Mouse (Mus musculus) midbrain, embryonic 13.5 days (tissue): ENCODE measurements around the gene Mfsd10. TPM values are rescaled to one million over a fixed set of nuclear protein-coding genes. Genes with fewer than 3 reads are reported as not detected.
"Not testable (repeated sequence)": the region's sequence is repeated elsewhere in the genome, so short reads cannot be mapped to it uniquely, and the experiment has no call there.

ENCODE experiments used
- ATAC-seq: fragments of 200-750 bp; cut with Nextera tagmentation; 2 replicates; pipeline ENCODE4 v1.8.0; 2017; ENCODE audit warnings: mild to moderate bottlenecking, moderate TSS enrichment, moderate library complexity
- H3K27ac ChIP-seq: fragments of 300-500 bp; sonication (generic); 2 replicates; pipeline ENCODE4 v1.5.1; 2015; ENCODE audit warnings: inconsistent platforms, mild to moderate bottlenecking, moderate library complexity
- H3K27me3 ChIP-seq: fragments of 300-500 bp; sonication (generic); 2 replicates; pipeline ENCODE4 v1.6.1; 2015; ENCODE audit warnings: mild to moderate bottlenecking, inconsistent platforms
- H3K36me3 ChIP-seq: fragments of 300-500 bp; sonication (generic); 2 replicates; pipeline ENCODE4 v1.6.1; 2015; ENCODE audit warnings: mild to moderate bottlenecking, inconsistent platforms
- H3K4me1 ChIP-seq: fragments of 300-500 bp; sonication (generic); replicated peaks from 2 replicates; pipeline ENCODE4 v1.6.1; 2015; ENCODE audit warnings: inconsistent platforms
- H3K4me2 ChIP-seq: fragments of 300-500 bp; sonication (generic); replicated peaks from 2 replicates; pipeline ENCODE4 v1.6.1; 2015; ENCODE audit warnings: moderate library complexity, mild to moderate bottlenecking, inconsistent platforms
- H3K4me3 ChIP-seq: fragments of 300-500 bp; sonication (generic); replicated peaks from 2 replicates; pipeline ENCODE4 v1.5.1; 2015; ENCODE audit warnings: mild to moderate bottlenecking, inconsistent platforms
- H3K9ac ChIP-seq: fragments of 300-500 bp; sonication (generic); replicated peaks from 2 replicates; pipeline ENCODE4 v1.6.1; 2015; ENCODE audit warnings: mild to moderate bottlenecking, inconsistent platforms
- H3K9me3 ChIP-seq: fragments of 300-500 bp; sonication (generic); 2 replicates; pipeline ENCODE4 v1.6.1; 2016; ENCODE audit warnings: mild to moderate bottlenecking, inconsistent platforms
- WGBS: fragments of 180-500 bp; shearing (Covaris S2); methylation state at CpG from one replicate; pipeline ENCODE4 v1.1.7; 2015; 5-methylcytosine and 5-hydroxymethylcytosine counted together
- polyA plus RNA-seq: library from polyadenylated mRNA; unstranded; fragments of >200 nt; fragmentation: Nextera tagmentation; extraction: Ambion mirVana; gene quantifications from 2 replicates; pipeline ENCODE4 v1.2.1, GENCODE M21; 2015

Gene Mfsd10
- polyA plus RNA-seq, 1 experiment from 2014 or later, result 78.6 TPM

- H3K27ac ChIP-seq, result no peak overlapping the region
- H3K27me3 ChIP-seq, result no peaks in the 10 kb centered on the region
- H3K4me3 ChIP-seq, result no peak overlapping the region
- peaks cover 20% of the 10 kb centered on the region for H3K4me1 ChIP-seq
- no peak overlapping the region for H3K9ac ChIP-seq
- no peaks in the 10 kb centered on the region for H3K9me3 ChIP-seq
- 90% methylated on average over 6 of the region's 6 CpGs for WGBS
- no peak for ATAC-seq
- peaks cover 8% of the 10 kb centered on the region for H3K36me3 ChIP-seq
- H3K4me2 ChIP-seq, result no peak overlapping the region
Measured at GRCm38 (mm10) chr5:34592666-34593065, 44.3 kb downstream of the Mfsd10 start.

GRCm38 (mm10) chr5:34592224-34592623 lies 44.8 kb downstream of the Mfsd10 start:
- 67% methylated on average over 5 of the region's 5 CpGs for WGBS
- not testable (repeated sequence) for ATAC-seq, H3K4me2 ChIP-seq

GRCm38 (mm10) chr5:34591388-34592004 lies 45.5 kb downstream of the Mfsd10 start:
- no peak for ATAC-seq
- WGBS, result 16% methylated on average over 5 of the region's 5 CpGs
- no peak overlapping the region for H3K4me3 ChIP-seq
- no peaks in the 10 kb centered on the region for H3K9me3 ChIP-seq
- H3K4me2 ChIP-seq, result no peak overlapping the region
- peaks cover 5% of the 10 kb centered on the region; the same call in 1 of the 2 replicates for H3K36me3 ChIP-seq
- H3K27me3 ChIP-seq, result no peaks in the 10 kb centered on the region
- no peak overlapping the region for H3K27ac ChIP-seq
- no peak overlapping the region for H3K9ac ChIP-seq
- peaks cover 29% of the 10 kb centered on the region for H3K4me1 ChIP-seq

More at GRCm38 (mm10) chr5:34592224-34592623, 44.8 kb downstream of the Mfsd10 start:
- H3K9ac ChIP-seq, H3K36me3 ChIP-seq, H3K4me3 ChIP-seq, H3K27me3 ChIP-seq, H3K27ac ChIP-seq, H3K9me3 ChIP-seq: not testable (repeated sequence)
- peaks cover 24% of the 10 kb centered on the region for H3K4me1 ChIP-seq

GRCm38 (mm10) chr5:34590702-34591101 lies 46.3 kb downstream of the Mfsd10 start:
- WGBS, result 30% methylated on average over 4 of the region's 4 CpGs
- Histone ChIP-seq H3K27me3 (no peaks in the 10 kb centered on the region), H3K36me3 (peaks cover 5% of the 10 kb centered on the region; the same call in 1 of the 2 replicates), H3K4me3 (no peak overlapping the region), H3K4me2 (no peak overlapping the region), H3K4me1 (peaks cover 32% of the 10 kb centered on the region), H3K9me3 (no peaks in the 10 kb centered on the region), H3K9ac (no peak overlapping the region), H3K27ac (no peak overlapping the region; the same call in 1 of the 2 replicates)
- no peak for ATAC-seq

GRCm38 (mm10) chr5:34590059-34590458 lies 47.0 kb downstream of the Mfsd10 start:
- no peak overlapping the region for H3K27ac ChIP-seq
- H3K27me3 ChIP-seq, result no peaks in the 10 kb centered on the region
- WGBS, result 8% methylated on average over 5 of the region's 5 CpGs
- peaks cover 5% of the 10 kb centered on the region; the same call in 1 of the 2 replicates for H3K36me3 ChIP-seq
- H3K4me3 ChIP-seq, result no peak overlapping the region
- H3K9ac ChIP-seq, result 0 out of 2 replicates have a peak overlapping the region, but pooled peaks have one; percentile 28
- ATAC-seq, result no peak
- no peaks in the 10 kb centered on the region for H3K9me3 ChIP-seq
- no peak overlapping the region for H3K4me2 ChIP-seq
- H3K4me1 ChIP-seq, result peaks cover 32% of the 10 kb centered on the region

- no peaks in the 10 kb centered on the region for H3K27me3 ChIP-seq
- 60% methylated on average over 5 of the region's 5 CpGs for WGBS
- no peak for ATAC-seq
Measured at GRCm38 (mm10) chr5:34587881-34588280, 49.1 kb downstream of the Mfsd10 start.

GRCm38 (mm10) chr5:34585216-34585615 lies 51.8 kb downstream of the Mfsd10 start:
- no peak for ATAC-seq
- Histone ChIP-seq H3K27ac (no peak overlapping the region), H3K4me2 (no peak overlapping the region), H3K27me3 (no peaks in the 10 kb centered on the region), H3K9ac (no peak overlapping the region), H3K4me3 (no peak overlapping the region), H3K36me3 (0 out of 2 replicates have a peak, but pooled peaks cover 4% of the 10 kb centered on the region), H3K9me3 (no peaks in the 10 kb centered on the region), H3K4me1 (peaks cover 25% of the 10 kb centered on the region)
- WGBS, result 60% methylated on average over 5 of the region's 5 CpGs

More at GRCm38 (mm10) chr5:34587881-34588280, 49.1 kb downstream of the Mfsd10 start:
- H3K36me3 ChIP-seq, result 0 out of 2 replicates have a peak, but pooled peaks cover 4% of the 10 kb centered on the region
- no peak overlapping the region for H3K27ac ChIP-seq
- no peaks in the 10 kb centered on the region for H3K9me3 ChIP-seq
- H3K9ac ChIP-seq, result no peak overlapping the region
- no peak overlapping the region for H3K4me3 ChIP-seq
- no peak overlapping the region for H3K4me2 ChIP-seq
- peaks cover 32% of the 10 kb centered on the region for H3K4me1 ChIP-seq

Other genes with a start within 250 kb of the Mfsd10 start
- 6.9 and 7.3 TPM in 2 replicates for gene Tnip2, start 123.2 kb downstream of the Mfsd10 start, polyA plus RNA-seq
- 18.3 and 30.8 TPM in 2 replicates for gene Sh3bp2, start 111.4 kb downstream of the Mfsd10 start, polyA plus RNA-seq
- gene Add1, start 63.5 kb downstream of the Mfsd10 start, polyA plus RNA-seq, result 204 and 205 TPM in 2 replicates
- 22.0 and 23.0 TPM in 2 replicates for gene Nop14, start 22.9 kb upstream of the Mfsd10 start, polyA plus RNA-seq
- 1.9 and 2.5 TPM in 2 replicates for gene Grk4, start 23.2 kb upstream of the Mfsd10 start, polyA plus RNA-seq
- gene Htt, start 124.5 kb upstream of the Mfsd10 start, polyA plus RNA-seq, result 15.1 and 15.5 TPM in 2 replicates